Mouse (Mus musculus): ENCODE measurements at regions not wholly inside any gene's neighbourhood (a gene's known extent, or its start where the extent isn't known, plus 50 kb on each side); places are given as distances from the start of the nearest gene placed in this dataset.
"Not testable (repeated sequence)": the region's sequence is repeated elsewhere in the genome, so short reads cannot be mapped to it uniquely, and the experiment has no call there.

GRCm38 (mm10) chr4:101366905-101367679, 52.0 kb upstream of the Ak4 start:
- ATAC-seq (replicated peaks; ENCODE audit: insufficient number of reproducible peaks, low FRiP score, low TSS enrichment, poor library complexity, severe bottlenecking): 0 out of 2 replicates have a peak, but pooled peaks have one; percentile 47

GRCm38 (mm10) chr4:101365299-101365698, 53.8 kb upstream of the Ak4 start:
- ATAC-seq (replicated peaks; ENCODE audit: insufficient number of reproducible peaks, low FRiP score, low TSS enrichment, poor library complexity, severe bottlenecking): no peak

GRCm38 (mm10) chr4:101364716-101365115, 54.4 kb upstream of the Ak4 start:
- ATAC-seq (replicated peaks; ENCODE audit: insufficient number of reproducible peaks, low FRiP score, low TSS enrichment, poor library complexity, severe bottlenecking): no peak

GRCm38 (mm10) chr4:101363231-101363630, 55.8 kb upstream of the Ak4 start:
- ATAC-seq (replicated peaks; ENCODE audit: insufficient number of reproducible peaks, low FRiP score, low TSS enrichment, poor library complexity, severe bottlenecking): not testable (repeated sequence)

GRCm38 (mm10) chr4:101361779-101362178, 57.3 kb upstream of the Ak4 start:
- ATAC-seq (replicated peaks; ENCODE audit: insufficient number of reproducible peaks, low FRiP score, low TSS enrichment, poor library complexity, severe bottlenecking): no peak

GRCm38 (mm10) chr4:101360296-101360695, 58.8 kb upstream of the Ak4 start:
- no peak for ATAC-seq (replicated peaks; ENCODE audit: insufficient number of reproducible peaks, low FRiP score, low TSS enrichment, poor library complexity, severe bottlenecking)

- no peak for ATAC-seq (replicated peaks; ENCODE audit: insufficient number of reproducible peaks, low FRiP score, low TSS enrichment, poor library complexity, severe bottlenecking)
Observed at GRCm38 (mm10) chr4:101359119-101359518, 60.0 kb upstream of the Ak4 start.

GRCm38 (mm10) chr4:101358525-101358924, 60.6 kb upstream of the Ak4 start:
- no peak for ATAC-seq (replicated peaks; ENCODE audit: insufficient number of reproducible peaks, low FRiP score, low TSS enrichment, poor library complexity, severe bottlenecking)

- no peak for ATAC-seq (replicated peaks; ENCODE audit: insufficient number of reproducible peaks, low FRiP score, low TSS enrichment, poor library complexity, severe bottlenecking)
Observed at GRCm38 (mm10) chr4:101357923-101358322, 61.2 kb upstream of the Ak4 start.

- peak; percentile 79 for ATAC-seq (replicated peaks; ENCODE audit: insufficient number of reproducible peaks, low FRiP score, low TSS enrichment, poor library complexity, severe bottlenecking)
Observed at GRCm38 (mm10) chr4:101356954-101357891, 61.9 kb upstream of the Ak4 start.

GRCm38 (mm10) chr4:101356093-101356953, 62.8 kb upstream of the Ak4 start:
- 0 out of 2 replicates have a peak, but pooled peaks have one; percentile 42 for ATAC-seq (replicated peaks; ENCODE audit: insufficient number of reproducible peaks, low FRiP score, low TSS enrichment, poor library complexity, severe bottlenecking)

- no peak for ATAC-seq (replicated peaks; ENCODE audit: insufficient number of reproducible peaks, low FRiP score, low TSS enrichment, poor library complexity, severe bottlenecking)
Observed at GRCm38 (mm10) chr4:101355431-101356092, 63.5 kb upstream of the Ak4 start.

- no peak for ATAC-seq (replicated peaks; ENCODE audit: insufficient number of reproducible peaks, low FRiP score, low TSS enrichment, poor library complexity, severe bottlenecking)
Observed at GRCm38 (mm10) chr4:101354951-101355350, 64.1 kb upstream of the Ak4 start.

- ATAC-seq (replicated peaks; ENCODE audit: insufficient number of reproducible peaks, low FRiP score, low TSS enrichment, poor library complexity, severe bottlenecking): no peak
Observed at GRCm38 (mm10) chr4:101354086-101354855, 64.8 kb upstream of the Ak4 start.

GRCm38 (mm10) chr4:101352178-101352577, 66.9 kb upstream of the Ak4 start:
- ATAC-seq (replicated peaks; ENCODE audit: insufficient number of reproducible peaks, low FRiP score, low TSS enrichment, poor library complexity, severe bottlenecking): no peak

- ATAC-seq (replicated peaks; ENCODE audit: insufficient number of reproducible peaks, low FRiP score, low TSS enrichment, poor library complexity, severe bottlenecking): no peak
Observed at GRCm38 (mm10) chr4:101351716-101352115, 67.4 kb upstream of the Ak4 start.

- ATAC-seq (replicated peaks; ENCODE audit: insufficient number of reproducible peaks, low FRiP score, low TSS enrichment, poor library complexity, severe bottlenecking): no peak
Observed at GRCm38 (mm10) chr4:101350656-101351055, 68.4 kb upstream of the Ak4 start.

GRCm38 (mm10) chr4:101350222-101350621, 68.9 kb upstream of the Ak4 start:
- no peak for ATAC-seq (replicated peaks; ENCODE audit: insufficient number of reproducible peaks, low FRiP score, low TSS enrichment, poor library complexity, severe bottlenecking)
